Mouse (Mus musculus) embryonic fibroblast, embryonic 13.5 days (primary cell): ENCODE results near the gene Mpp1.

ENCODE experiments used
- CTCF ChIP-seq: IDR thresholded peaks from 2 replicates; pipeline ENCODE4 v1.5.1; 2011; ENCODE audit warnings: mild to moderate bottlenecking, control low read depth, low read length, moderate library complexity, borderline replicate concordance; ENCODE audit not compliant: insufficient read depth
- POLR2A ChIP-seq: IDR thresholded peaks from 2 replicates; pipeline ENCODE4 v1.6.1; 2011; ENCODE audit warnings: low read depth, mild to moderate bottlenecking, control low read depth, low read length, moderate library complexity

- TF ChIP-seq CTCF (no peak), POLR2A (no peak)
Observed at GRCm38 (mm10) chrX:75163670-75164069, 32.9 kb upstream of the Mpp1 start, which contains the start of gene Smim9.
